Mouse (Mus musculus) heart, postnatal 4 days (tissue): ENCODE data around the gene Pramef17. TPM values are rescaled to one million over a fixed set of nuclear protein-coding genes. Genes with fewer than 3 reads are reported as not detected.
"Not testable (repeated sequence)": the region's sequence is repeated elsewhere in the genome, so short reads cannot be mapped to it uniquely, and the experiment has no call there.

Source experiments
- DNase-seq: peaks from one replicate; pipeline ENCODE4 v3.0.0; 2021
- total RNA-seq, 2 experiments: library from RNA; stranded (reverse); gene quantifications; 2 replicates each; pipeline ENCODE4 v1.2.3; 2021

The Pramef17 gene
- total RNA-seq, result not detected

GRCm38 (mm10) chr4:143994269-143994668 lies at the start of gene Pramef17:
Gene Pramef17 (minus strand): TSS chr4:143994369.
- not testable (repeated sequence) for DNase-seq

DNA sequence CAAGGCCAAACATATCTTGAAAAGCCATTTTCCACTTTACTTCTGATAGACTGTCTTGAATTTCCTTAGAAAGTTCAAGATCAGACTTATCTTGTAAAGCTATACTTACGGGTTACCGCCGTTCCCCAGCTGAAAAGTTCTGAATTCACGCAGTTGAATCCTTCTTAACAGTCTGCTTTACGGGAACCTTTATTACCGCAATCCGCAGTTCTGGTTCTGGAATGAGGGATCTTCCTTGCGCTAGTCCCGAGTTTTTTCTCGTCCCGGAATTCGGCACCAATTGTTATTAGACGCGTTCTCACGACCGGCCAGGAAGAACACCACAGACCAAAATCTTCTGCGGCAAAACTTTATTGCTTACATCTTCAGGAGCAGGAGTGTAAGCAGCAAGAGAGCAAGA lies 6.0 kb downstream of the Pramef17 start:
- peak; percentile 59 for DNase-seq

DNA sequence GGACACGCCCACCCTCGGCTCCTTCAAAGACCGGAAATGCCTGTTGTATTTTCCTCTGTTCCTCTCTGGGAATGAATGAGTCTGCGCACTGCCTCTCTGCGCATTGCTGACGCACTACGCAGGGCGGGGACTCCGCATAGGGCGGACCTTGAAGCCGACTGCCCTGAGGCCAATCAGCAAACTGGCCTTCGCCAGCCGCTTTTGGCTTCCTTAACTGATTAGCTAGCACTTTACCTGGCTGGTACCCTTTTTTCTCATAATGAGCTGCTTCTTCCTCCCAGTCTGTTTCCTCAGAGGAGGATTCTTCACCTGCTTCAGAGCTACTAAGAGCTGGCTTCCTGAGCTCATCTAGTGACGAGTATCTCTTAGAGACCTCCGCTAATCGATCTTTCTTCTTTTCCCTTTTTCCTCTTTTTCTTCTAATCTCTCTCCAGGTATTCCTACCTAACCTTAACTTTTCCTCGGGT lies 6.7 kb downstream of the Pramef17 start:
- peak; percentile 33 for DNase-seq

GRCm38 (mm10) chr4:143985733-143986132 lies 8.4 kb downstream of the Pramef17 start:
- peak; percentile 38 for DNase-seq

GRCm38 (mm10) chr4:143985165-143985564 lies 9.0 kb downstream of the Pramef17 start:
- DNase-seq, result peak; percentile 12

DNA sequence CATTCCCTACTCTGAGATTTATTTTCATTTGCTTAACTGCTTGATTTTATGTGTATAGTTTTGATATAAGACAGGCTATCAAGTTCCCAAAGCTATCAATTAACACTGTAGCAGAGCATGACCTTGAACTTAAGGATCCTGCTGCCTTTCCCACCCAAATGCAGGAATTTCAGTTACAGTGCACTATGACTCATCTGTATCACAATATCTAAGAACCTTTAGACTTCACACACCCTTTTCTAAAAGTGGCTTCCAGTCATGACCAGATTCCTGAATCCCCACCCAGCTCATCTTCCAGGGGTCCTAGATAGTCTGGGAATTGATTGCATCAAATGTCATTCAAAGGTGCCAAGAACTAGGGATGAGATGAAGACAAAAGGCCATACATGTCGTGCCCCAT lies 10.7 kb downstream of the Pramef17 start:
- DNase-seq, result not testable (repeated sequence)

- DNase-seq, result not testable (repeated sequence)
Observed at GRCm38 (mm10) chr4:143966850-143967249, 27.3 kb downstream of the Pramef17 start, which contains the start of gene Gm13101. Gene Gm13101 (minus strand): TSS chr4:143966950.

GRCm38 (mm10) chr4:143950916-143951315 lies 43.3 kb downstream of the Pramef17 start, which contains the start of gene Pramef25:
Gene Pramef25 (minus strand): TSS chr4:143951016.
- not testable (repeated sequence) for DNase-seq

Other genes with a start within 250 kb of the Pramef17 start
- not detected for gene Gm13023, start 205.0 kb downstream of the Pramef17 start, total RNA-seq
- gene Gm13084, start 178.3 kb downstream of the Pramef17 start, total RNA-seq, result not detected
- gene Gm13103, start 147.9 kb downstream of the Pramef17 start, total RNA-seq, result not detected
- not detected for gene Pramef6, start 94.0 kb downstream of the Pramef17 start, total RNA-seq
- not detected for gene Pramef25, start 43.4 kb downstream of the Pramef17 start, total RNA-seq
- gene Gm13101, start 27.4 kb downstream of the Pramef17 start, total RNA-seq, result not detected
- gene Pramel4, start 64.8 kb upstream of the Pramef17 start, total RNA-seq, result not detected
- gene Gm13102, start 112.1 kb upstream of the Pramef17 start, total RNA-seq, result not detected
- not detected for gene Oog3, start 168.3 kb upstream of the Pramef17 start, total RNA-seq
- not detected for gene Oog2, start 196.3 kb upstream of the Pramef17 start, total RNA-seq
- gene C87977, start 218.9 kb upstream of the Pramef17 start, total RNA-seq, result not detected